Mouse (Mus musculus) heart, adult 2 months (tissue): Measurements from ENCODE around the gene Mapkap1.

Source experiments
- CTCF ChIP-seq: fragments of 200-600 bp; IDR thresholded peaks from 2 replicates; pipeline ENCODE4 v1.8.1; 2022; ENCODE audit warnings: antibody characterized with exemption, mild to moderate bottlenecking, moderate library complexity
- EP300 ChIP-seq: fragments of 200-500 bp; IDR thresholded peaks from 2 replicates; pipeline ENCODE4 v1.6.1; 2011; ENCODE audit warnings: low read depth, low read length, control low read depth; ENCODE audit not compliant: insufficient read depth

DNA sequence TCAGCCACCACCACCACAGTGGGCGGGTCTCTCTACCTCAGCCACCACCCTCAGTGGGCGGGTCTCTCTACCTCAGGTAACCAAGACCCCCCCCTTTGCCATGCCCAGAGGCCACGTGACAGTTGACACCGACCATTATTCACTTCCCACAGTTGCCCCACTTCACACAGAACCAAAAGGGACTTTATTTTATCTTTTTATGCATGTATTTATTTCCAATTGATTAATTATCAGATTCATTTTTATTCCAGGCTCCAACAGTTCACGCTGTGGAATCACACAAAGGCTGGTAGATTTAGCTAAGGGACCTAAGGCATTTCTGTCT lies 239.9 kb downstream of the Mapkap1 start:
- TF ChIP-seq CTCF (no peak), EP300 (no peak)
